Mouse (Mus musculus) gastrocnemius, postnatal 10 days (tissue): ENCODE data around the gene Cdcp1. TPM values are rescaled to one million over a fixed set of nuclear protein-coding genes. Genes with fewer than 3 reads are reported as not detected.

Experiments used
- DNase-seq: peaks from one replicate; pipeline ENCODE4 v3.0.0; 2021; ENCODE audit warnings: mixed read lengths
- long read RNA-seq, 2 experiments: library from polyadenylated mRNA; stranded (forward); transcript quantifications; one replicate each; pipeline ENCODE4 v2.0.0; 2021
- total RNA-seq, 2 experiments: library from RNA; stranded (reverse); gene quantifications; 2 replicates each; pipeline ENCODE4 v1.2.3; 2021

Cdcp1 gene
- not detected for total RNA-seq
- long read RNA-seq, experiment 1: 0 reads
- long read RNA-seq, experiment 2: 0 reads

- DNase-seq: no peak
Observed at GRCm38 (mm10) chr9:123215621-123216440, at the start of gene Cdcp1. TSS of gene Cdcp1 (minus strand) at chr9:123216038.

DNA sequence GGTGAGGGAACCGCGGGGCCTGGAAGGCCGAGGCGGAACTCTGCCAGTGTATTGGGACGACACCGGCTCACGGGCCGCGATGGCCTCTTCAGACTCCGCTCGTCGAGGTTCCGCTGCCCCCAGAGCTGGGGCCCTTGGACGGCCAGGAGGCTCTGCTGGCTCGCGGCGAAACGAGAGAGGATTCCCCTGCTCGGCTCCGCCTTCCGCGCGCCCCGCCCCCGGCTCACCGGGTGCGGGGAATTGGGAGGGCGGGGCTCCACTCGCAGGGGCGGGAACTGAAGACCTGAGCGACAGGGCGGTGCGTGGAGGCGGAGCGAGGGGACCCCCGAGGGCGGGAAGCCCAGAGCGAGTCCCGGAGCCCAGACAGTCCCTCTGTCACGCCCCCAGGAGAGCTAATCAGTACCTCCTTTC is 44.8 kb upstream of the Cdcp1 start, which contains the start of gene Tmem158:
Tmem158 (minus strand) TSS at position 154 of the 411 bp plus-strand sequence.
- peak; percentile 70 for DNase-seq

DNA sequence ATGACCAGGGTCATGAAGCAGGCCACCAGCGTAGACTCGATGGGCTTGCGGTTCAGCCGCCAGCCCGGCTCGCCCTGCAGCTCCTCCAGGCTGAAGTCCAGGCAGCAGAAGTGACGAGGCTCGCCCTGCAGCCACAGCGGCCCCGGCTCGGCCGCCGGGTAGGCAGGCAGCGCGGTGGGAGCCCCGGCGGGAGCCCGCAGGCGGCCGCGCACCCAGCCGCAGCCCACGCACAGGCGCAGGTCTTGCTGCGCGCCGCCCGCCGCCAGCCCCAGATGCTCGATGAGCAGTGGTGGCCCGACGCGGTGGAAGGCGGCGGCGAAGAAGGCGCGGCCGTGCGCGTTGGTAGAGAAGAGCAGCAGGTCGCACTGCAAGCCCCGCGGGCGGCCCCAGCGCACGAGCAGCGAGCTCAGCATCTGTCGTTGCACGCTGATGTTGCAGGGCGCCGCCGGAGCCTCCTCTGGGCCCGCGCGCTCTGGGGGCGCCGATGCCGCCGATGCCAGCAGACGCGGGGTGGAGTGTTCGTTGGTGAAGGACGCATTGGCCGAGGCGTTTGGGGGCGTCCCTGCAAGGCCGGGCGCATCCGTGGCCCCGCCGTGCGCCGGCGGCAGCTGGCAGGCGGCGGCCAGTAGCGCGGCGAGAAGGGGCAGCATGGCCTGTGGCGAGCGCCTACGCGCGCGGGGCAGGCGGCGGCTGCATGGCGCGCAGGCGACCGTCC is 44.2 kb upstream of the Cdcp1 start:
- peak; percentile 55 for DNase-seq

GRCm38 (mm10) chr9:123259461-123259895 is 43.6 kb upstream of the Cdcp1 start:
- DNase-seq: peak; percentile 82

DNA sequence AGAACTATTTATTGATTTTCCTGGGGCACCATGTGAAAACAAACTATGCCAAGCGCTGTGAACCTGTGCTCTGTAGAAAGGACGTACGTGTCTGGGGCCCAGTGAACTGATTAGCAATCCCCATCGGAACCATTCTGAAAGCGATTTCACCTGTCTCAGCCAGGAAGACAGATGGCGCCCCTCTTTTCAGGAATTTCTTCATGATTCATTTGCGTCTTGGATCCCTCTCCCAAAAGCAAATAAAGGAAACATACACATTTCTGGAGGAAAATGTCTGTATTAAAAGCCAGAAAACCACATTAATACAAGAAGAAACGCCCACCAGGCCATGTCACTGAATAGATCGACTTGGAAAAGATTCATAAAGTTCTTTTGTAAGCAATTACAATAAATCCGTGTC is 43.0 kb upstream of the Cdcp1 start:
- DNase-seq: no peak

DNA sequence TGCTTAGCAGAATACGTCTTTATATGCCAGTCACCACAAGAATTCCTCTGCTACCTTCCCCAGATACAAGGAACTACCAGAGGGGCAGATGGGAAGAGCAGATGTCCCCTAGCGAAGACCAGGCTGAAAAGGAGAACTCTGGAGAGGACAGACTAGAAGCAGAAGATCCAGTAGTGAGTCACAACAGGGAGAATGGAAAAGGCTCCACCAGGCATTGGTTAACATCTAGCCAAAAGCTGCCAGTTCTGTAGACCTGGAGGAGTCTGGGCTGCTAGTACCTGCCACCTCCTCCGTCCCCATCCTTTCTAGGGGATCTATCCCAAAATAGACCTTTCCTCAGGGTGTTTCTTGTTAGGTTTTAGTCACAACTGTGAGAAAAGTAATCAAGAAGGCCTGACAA is 39.9 kb upstream of the Cdcp1 start:
- no peak for DNase-seq

GRCm38 (mm10) chr9:123247992-123248391 is 32.2 kb upstream of the Cdcp1 start:
- DNase-seq: no peak

DNA sequence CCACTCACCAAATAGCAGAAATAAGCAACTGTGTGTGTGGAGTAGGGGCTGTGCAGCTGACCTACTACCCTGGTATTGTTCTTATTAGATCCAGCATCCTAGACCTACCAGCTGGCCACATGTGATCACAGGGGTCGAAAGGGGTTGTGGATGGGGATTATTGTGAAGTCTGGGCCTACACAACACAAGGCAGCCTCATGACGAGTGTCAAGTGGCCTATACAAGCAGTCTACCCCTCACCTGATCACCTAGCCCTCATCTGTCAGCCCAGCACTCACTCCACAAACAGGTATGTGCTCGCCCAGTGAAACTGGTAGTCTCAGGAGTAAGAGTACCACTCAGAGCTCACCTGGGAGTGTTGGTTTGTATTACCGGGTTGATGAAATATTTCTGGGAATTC is 29.3 kb upstream of the Cdcp1 start:
- DNase-seq: no peak

DNA sequence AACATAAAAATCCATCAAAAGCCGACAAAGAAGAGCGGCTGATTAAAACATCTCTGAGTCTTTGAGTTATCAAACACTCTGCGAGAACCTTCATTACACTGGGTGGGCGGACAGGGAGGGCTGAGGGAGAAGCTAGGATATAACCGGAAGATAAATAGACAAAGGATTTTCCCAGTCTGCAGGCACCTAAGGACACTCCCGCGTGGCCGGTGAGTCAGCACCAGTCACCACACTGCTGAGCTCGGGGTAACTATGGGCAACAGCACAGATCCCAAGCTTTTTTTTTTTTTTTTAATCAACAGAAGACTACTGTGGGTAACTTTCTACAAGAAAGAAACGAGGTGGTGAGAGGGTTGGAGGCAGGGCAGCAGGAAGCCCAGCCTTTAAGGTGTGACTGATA is 28.1 kb upstream of the Cdcp1 start:
- DNase-seq: no peak

GRCm38 (mm10) chr9:123241191-123241590 is 25.4 kb upstream of the Cdcp1 start:
- no peak for DNase-seq

DNA sequence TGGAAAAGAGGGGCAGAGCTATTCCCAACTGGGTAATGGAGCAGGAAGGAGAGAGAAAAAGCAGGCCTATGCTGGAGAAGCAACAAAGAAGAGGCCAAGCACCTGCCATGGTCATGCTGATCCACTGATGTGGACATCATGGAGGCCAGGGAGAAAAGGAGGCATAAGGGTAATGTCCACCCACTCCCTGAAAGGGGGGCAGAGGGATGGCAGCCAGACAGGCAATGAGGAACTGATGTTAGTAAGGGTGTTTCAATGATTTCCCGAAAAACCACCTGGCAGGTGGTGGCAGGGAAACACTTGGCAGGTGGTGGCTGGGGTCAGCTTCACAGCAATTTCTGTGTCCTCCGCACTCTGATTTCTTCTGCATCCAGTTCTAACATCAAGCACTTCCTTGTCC is 24.9 kb upstream of the Cdcp1 start:
- DNase-seq: no peak

DNA sequence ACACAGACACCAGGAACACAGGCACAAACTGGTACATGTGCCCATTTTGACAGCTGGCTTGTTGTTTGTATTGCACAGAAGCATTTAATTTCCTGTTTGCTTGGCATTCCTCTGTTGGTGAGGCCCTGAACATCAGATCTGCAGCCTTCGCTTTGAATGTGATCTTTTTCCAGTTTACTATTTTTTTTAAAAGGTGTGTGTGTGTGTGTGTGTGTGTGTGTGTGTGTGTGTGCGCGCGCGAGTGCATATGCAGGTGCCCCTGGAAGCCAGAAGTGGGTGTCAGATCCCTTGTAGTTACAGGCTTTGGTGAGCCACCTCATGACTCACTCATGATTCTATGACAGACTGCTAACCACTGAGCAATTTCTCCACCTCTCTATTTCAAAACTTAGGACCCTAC is 24.4 kb upstream of the Cdcp1 start:
- no peak for DNase-seq

DNA sequence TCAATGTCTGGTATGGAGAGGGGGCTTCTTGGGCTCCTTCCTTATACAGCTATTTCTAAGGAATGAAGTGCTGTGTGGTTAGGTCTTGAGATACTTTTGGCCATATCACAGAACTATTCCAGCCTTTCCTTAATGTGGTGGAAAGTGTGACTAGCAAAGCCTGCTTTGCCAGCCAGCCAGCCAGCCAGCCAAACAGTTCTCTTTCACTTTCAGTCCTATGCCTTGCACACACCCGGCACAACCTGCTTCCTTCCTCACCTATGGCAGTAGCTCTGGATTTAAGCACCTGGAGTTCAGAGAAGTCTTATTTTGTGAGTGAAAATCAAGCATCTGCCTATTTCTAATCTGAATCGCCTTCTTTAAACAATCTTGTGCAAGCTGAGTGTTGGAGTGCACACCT is 23.8 kb upstream of the Cdcp1 start:
- no peak for DNase-seq

DNA sequence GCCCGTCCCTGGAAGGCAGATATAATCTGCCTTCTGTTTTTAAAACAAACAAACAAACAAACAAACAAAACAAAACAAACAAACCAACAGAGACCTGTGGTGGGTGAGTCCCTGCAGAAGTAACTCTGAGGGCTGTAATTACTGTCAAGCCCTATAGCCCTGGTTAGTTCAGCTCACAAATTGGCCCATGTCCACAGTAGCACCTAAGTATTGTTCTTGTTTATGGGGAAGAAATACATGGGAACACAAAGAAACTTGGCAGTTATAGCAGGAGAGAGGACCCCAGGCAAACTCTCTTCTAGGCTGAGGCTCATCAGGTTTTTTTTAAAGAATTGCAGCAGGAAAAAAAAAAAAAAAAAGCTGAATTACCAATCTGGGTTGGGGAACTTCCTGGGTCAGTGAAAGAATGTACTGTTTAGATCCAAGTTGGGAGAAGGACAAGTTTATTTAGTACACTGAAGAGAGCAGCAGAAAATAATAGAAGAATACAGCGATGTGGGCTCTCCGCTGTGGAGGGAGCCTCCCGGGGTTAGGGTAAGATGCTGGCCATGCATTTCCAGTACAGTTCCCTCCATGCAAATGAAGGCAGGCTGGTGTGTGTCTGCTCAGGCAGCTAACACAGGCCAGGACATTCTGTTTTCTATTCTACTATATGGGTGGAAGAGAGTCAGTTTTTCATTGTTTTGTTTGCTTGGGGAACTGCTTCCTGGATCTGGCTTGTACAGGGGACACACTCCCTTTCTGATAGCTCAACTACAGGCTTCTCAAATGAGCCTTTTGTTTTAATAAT is 22.6 kb upstream of the Cdcp1 start:
- no peak for DNase-seq

DNA sequence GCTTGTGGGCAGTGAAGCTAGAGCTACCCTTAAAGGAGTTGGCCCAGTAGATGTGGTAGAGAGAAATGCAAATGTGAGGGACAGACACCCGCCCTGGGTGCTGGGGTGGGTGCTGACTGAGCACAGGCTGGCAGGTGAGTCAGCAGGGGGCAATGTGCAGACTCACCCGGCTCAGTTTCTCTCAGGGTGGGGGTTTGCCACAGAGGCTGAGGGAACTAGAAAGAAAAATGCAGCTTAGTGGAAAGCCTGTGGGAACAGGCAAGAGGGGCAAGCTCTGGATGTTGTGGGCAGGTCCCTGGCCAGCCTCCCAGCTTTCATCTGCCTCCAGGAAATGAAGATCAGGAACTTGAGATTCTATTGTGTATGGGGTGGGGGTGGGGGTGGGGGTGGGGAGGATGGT is 21.9 kb upstream of the Cdcp1 start:
- DNase-seq: peak; percentile 29

DNA sequence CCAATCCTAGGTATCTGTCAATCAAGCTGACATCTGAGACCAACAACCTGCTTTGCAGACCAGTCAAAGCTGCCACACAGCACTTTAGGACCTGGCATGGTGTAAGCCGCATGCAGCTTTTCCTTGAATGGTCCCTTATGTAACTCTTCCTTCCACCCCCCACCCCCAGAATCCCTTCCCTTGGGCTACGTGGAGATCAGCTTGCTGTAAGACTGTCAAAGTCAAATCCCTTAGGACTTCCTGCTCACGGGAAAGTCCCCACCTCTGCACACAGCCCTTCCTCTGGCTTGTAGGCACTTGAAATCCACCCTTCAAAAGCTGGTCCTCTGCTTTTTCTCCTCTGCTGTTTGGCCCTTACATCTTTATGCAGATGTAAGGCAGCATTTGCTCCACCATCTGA is 19.8 kb upstream of the Cdcp1 start:
- DNase-seq: no peak

DNA sequence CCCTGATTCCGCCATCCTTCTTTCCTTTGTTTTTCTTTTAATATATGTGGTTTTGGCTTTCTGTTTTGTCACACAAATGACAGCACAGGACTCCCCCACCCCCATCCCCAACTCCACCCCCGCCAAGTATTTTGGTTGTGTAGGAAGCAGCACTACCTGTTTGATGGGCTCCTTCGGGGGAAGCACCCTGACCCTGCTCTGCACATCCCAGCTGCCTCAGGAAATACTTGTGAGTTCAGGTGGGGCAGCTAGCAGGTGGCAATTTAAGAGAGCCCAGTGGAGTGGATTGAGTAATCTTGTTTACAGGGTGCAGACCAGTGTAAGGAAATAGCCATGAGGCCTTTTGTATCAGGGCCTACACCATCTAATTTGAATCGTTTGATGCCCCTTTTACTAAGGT is 14.0 kb upstream of the Cdcp1 start:
- DNase-seq: no peak

GRCm38 (mm10) chr9:123228671-123229070 is 12.8 kb upstream of the Cdcp1 start:
- no peak for DNase-seq

DNA sequence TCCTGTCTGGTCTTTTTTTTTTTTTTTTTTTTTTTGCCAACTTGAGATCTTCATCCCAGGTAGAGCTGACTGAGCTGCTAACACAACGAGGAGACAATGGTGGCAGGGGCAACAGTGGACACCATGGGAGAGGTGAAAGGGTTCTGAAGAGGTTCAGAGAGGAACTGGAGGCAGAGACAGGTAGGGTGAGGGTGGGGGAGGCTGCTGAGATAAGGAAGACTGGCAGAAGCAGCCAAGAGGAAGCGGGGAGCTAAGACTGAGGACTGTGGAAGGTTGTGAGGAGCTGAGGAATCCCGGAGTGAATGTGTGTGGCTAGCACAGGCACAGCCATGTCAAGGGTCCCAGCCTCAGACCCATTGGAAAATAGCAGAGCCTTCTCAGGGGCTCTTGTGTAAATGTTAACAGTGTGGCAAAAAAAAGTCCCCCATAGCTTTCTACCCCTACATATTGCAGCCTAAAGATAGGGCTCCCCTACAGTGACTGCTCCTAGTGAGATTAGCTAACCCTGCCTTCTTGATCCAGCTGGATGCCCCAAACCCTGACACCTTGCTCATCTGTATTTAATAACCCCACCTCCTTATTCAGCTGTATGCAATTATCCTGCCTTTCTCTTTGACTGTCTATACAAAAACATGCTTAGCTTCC is 11.4 kb upstream of the Cdcp1 start:
- no peak for DNase-seq

DNA sequence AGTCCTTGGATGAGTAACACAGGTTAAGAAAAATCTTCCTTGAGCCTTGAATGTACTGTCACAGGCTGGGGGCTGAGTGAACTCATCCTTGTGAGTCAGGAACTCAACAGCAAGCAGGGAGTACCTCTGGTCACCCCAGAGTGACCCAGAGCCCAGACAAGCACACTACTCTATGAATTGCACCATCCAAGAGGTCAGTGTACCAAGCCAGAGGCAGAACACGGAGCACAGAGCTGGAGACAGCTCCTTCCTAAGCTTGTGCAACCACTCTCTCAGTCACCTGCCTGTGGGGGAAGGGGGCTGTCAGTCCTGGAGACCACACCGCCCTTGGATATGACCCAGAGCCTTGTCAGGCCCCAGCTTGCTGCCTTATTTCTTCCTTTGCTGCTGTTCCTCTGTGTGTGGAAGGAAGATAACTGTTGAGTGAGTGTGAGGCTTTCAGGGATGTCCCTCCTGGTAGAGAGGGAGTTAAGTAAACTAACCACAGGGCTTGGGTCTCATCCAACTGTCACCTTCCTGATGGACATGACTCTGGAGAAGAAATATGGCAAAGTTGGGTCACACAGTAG is 9.1 kb upstream of the Cdcp1 start:
- no peak for DNase-seq

DNA sequence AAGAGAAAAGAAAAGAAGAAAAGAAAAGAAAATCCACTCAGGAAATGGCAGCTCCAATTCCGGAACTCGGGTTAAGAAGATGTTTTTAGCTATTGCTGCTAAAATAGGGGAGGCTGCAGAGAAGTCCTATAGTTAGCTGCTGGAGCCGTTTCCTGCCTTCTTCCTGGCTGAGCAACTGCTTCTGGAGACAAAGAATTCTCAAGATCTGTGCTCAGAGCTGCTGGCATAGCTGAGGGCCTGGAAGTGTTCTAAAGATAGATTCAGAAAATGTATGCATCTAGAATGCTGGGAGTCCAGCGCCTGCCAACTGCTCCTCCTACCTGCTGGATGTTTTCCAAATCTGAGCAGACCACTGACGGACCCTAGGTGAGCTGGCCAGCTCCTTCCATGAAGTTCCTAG is 4.0 kb upstream of the Cdcp1 start:
- no peak for DNase-seq

DNA sequence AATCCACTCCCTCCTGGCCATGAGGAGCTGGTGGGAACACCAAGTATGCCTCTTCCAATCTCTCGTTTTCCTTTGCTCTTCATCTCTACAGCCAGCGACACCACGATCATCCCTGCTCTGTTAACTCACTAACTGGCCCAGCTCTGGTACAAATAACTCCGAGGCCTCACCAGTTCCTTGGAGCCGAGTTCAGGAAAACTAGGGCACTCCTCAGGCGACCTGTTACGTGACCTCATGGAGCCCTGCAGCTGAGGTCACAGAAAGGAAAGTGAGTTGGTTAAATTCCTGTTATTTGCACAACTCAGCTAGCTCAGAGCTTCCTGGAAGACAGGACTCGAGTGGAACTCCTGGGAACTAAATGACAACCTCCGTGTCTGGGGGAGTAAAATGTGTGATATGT is 2.5 kb downstream of the Cdcp1 start:
- no peak for DNase-seq
